Mouse (Mus musculus): ENCODE results near the gene Flot1.

- TF ChIP-seq TCF12 (IDR thresholded peaks at IDR 0.05; ENCODE audit: low read depth, low read length) (no peak), SIN3A (IDR thresholded peaks at IDR 0.05; ENCODE audit: low read length) (no peak), POLR2A (IDR thresholded peaks at IDR 0.05; ENCODE audit: control insufficient read depth in 1 of 2, insufficient read depth in 1 of 2, low read depth in 1 of 2, low read length in 2 of 2, poor library complexity in 1 of 2) (no peak), MXI1 (IDR thresholded peaks at IDR 0.05; ENCODE audit: low read depth, low read length) (no peak), ZKSCAN1 (IDR thresholded peaks at IDR 0.05; ENCODE audit: low read depth, low read length) (no peak), MAX (IDR thresholded peaks at IDR 0.05; ENCODE audit: low read length) (no peak), UBTF (IDR thresholded peaks at IDR 0.05; ENCODE audit: borderline replicate concordance, insufficient read depth, low read depth, low read length) (no peak), CHD2 (IDR thresholded peaks at IDR 0.05; ENCODE audit: low read length) (no peak), CTCF (IDR thresholded peaks at IDR 0.05 in 2 of 3, conservative IDR thresholded peaks at IDR 0.05 in 1 of 3; ENCODE audit: control insufficient read depth in 1 of 3, insufficient read depth in 1 of 3, low read depth in 2 of 3, low read length in 3 of 3, poor library complexity in 1 of 3, severe bottlenecking in 1 of 3) (no peak), ZNF384 (IDR thresholded peaks at IDR 0.05; ENCODE audit: low read depth, low read length) (no peak)
Measured at GRCm38 (mm10) chr17:35874721-35875120, 51.7 kb downstream of the Flot1 start.
